Mouse (Mus musculus): ENCODE results near the gene Crot. TPM values are rescaled to one million over a fixed set of nuclear protein-coding genes. Genes with fewer than 3 reads are reported as not detected.

The Crot gene
- polyA plus RNA-seq (2012; rRNA removed): 16.1 and 17.2 TPM in 2 replicates

GRCm38 (mm10) chr5:8996686-8997512 lies at the start of gene Crot:
Crot (minus strand) TSS chr5:8997324.

Other genes with a start within 250 kb of the Crot start
- gene Abcb1b, start 199.2 kb downstream of the Crot start, polyA plus RNA-seq (2012; rRNA removed): 0.53 and 0.68 TPM in 2 replicates
- gene Abcb4, start 103.6 kb downstream of the Crot start, polyA plus RNA-seq (2012; rRNA removed): 0.34 and 0.36 TPM in 2 replicates
- gene Tmem243, start 103.3 kb upstream of the Crot start, polyA plus RNA-seq (2012; rRNA removed): 6.0 and 6.7 TPM in 2 replicates
- 87.0 and 91.7 TPM in 2 replicates for gene Dmtf1, start 164.5 kb upstream of the Crot start, polyA plus RNA-seq (2012; rRNA removed)